Mouse (Mus musculus) embryonic fibroblast, embryonic 13.5 days (primary cell): Measurements from ENCODE around the gene Zfp78.

Experiments used
- CTCF ChIP-seq: IDR thresholded peaks from 2 replicates; pipeline ENCODE4 v1.5.1; 2011; ENCODE audit warnings: mild to moderate bottlenecking, control low read depth, low read length, moderate library complexity, borderline replicate concordance; ENCODE audit not compliant: insufficient read depth
- POLR2A ChIP-seq: IDR thresholded peaks from 2 replicates; pipeline ENCODE4 v1.6.1; 2011; ENCODE audit warnings: low read depth, mild to moderate bottlenecking, control low read depth, low read length, moderate library complexity

- TF ChIP-seq CTCF (no peak), POLR2A (no peak)
Observed at GRCm38 (mm10) chr7:6339865-6340264, 23.2 kb upstream of the Zfp78 start.
